Mouse (Mus musculus): Measurements from ENCODE around the gene Jade2.
"Not testable (repeated sequence)": the region's sequence is repeated elsewhere in the genome, so short reads cannot be mapped to it uniquely, and the experiment has no call there.

Gene Jade2

GRCm38 (mm10) chr11:51790662-51791061, 66.8 kb downstream of the Jade2 start:
- DNase-seq (ENCODE audit: low read depth) = no peak

DNA sequence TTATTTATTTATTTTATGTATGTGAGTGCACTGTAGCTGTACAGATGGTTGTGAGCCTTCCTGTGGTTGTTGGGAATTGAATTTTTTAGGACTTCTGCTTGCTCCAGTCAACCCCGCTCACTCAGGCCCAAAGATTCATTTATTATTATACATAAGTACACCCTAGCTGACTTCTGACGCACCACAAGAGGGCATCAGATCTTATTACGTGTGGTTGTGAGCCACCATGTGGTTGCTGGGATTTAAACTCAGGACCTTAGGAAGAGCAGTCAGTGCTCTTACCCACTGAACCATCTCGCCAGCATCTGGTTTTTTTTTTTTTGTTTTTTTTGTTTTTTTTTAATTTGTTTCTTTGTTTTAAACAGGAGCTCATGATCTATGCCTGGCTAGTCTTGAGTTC, 67.7 kb downstream of the Jade2 start:
- DNase-seq (ENCODE audit: low read depth) = not testable (repeated sequence)

DNA sequence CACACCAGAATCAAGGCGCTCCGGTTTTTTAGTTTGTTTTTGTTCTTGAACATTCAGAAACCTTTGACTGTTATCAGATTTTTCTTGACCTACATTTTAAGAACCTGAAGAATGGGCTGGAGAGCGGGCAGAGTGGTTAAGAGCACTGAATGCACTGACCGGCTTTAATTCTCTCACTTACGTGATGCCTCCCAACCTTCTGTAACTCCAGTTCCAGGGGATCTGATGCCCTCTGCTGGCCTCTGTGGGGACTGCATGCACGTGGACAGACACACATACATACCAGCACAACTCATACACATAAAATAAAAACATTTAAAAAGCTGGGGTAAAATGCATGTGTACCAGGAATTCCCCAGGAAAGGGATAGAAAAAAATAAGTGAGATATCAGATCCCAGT, 71.5 kb downstream of the Jade2 start:
- DNase-seq (ENCODE audit: low read depth) = no peak

GRCm38 (mm10) chr11:51782721-51783120, 74.7 kb downstream of the Jade2 start:
- no peak for DNase-seq (ENCODE audit: low read depth)

- no peak for DNase-seq (ENCODE audit: low read depth)
These were observed 76.6 kb downstream of the Jade2 start for GRCm38 (mm10) chr11:51780773-51781267.

GRCm38 (mm10) chr11:51777478-51777877, 80.0 kb downstream of the Jade2 start:
- DNase-seq (ENCODE audit: low read depth) = no peak

DNA sequence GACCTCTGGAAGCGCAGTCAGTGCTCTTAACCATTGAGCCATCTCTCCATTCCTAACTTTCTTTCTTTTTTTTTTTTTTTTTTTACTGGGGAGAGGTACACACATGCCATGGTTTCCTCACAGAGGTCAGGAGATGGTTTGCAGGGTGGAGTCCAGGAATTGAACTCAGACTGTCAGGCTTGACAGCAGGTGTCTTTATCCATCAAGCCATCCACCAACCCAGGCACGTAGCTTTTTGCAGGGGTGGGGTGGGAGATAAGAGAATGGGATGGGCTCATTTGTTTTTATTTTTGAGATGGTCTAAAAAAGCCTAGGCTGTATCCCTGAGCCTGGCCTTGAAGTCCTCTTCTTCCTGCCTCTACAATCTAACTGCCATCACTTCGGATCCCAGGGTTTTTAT, 81.9 kb downstream of the Jade2 start:
- no peak for DNase-seq (ENCODE audit: low read depth)

GRCm38 (mm10) chr11:51768296-51768695, 89.2 kb downstream of the Jade2 start:
- no peak for DNase-seq (ENCODE audit: low read depth)

GRCm38 (mm10) chr11:51767579-51768220, 89.8 kb downstream of the Jade2 start:
- DNase-seq (ENCODE audit: low read depth) = no peak

- no peak for DNase-seq (ENCODE audit: low read depth)
These were observed 92.6 kb downstream of the Jade2 start for GRCm38 (mm10) chr11:51764816-51765215.

GRCm38 (mm10) chr11:51763955-51764354, 93.5 kb downstream of the Jade2 start:
- no peak for DNase-seq (ENCODE audit: low read depth)
